Comparison of ENCODE assay signal across 15 mouse cellular contexts in genomic region chr5:22757261-22757660, GRCm38 (mm10). TPM values are rescaled to one million over a fixed set of nuclear protein-coding genes. Genes with fewer than 3 reads are reported as not detected.
DNase-seq lines count a peak whose midpoint lies in the region; ATAC-seq and TF ChIP-seq lines count a peak whose summit lies in the region.
"Had no signal": no experiment of that assay in that cellular context is flagged by ENCODE, and none has a peak within 500 bp of the region (broad histone marks: within the 10 kb centered on the region; RNA-seq: fewer than 3 reads in every experiment).

No protein-coding gene starts in this region.

- H3K4me2 ChIP-seq in intestine, postnatal 0 days (replicated peaks; ENCODE audit: low read depth): no peak overlapping the region
- H3K4me2 ChIP-seq in intestine, embryonic 15.5 days (replicated peaks): no peak overlapping the region
- no peak overlapping the region for H3K4me2 ChIP-seq in lung, postnatal 0 days (replicated peaks; ENCODE audit: low read depth, low read length)
- H3K4me2 ChIP-seq: limb, embryonic 15.5 days had no signal

- TF ChIP-seq CTCF in intestine, postnatal 0 days (IDR thresholded peaks at IDR 0.05; ENCODE audit: low read depth): peak; percentile 52
- peak; percentile 45 for TF ChIP-seq CTCF in lung, postnatal 0 days (IDR thresholded peaks at IDR 0.05)

- H3K9ac ChIP-seq in intestine, postnatal 0 days (ENCODE audit: low read depth, low read length): no peak overlapping the region
- no peak overlapping the region for H3K9ac ChIP-seq in intestine, embryonic 15.5 days
- no peak overlapping the region for H3K9ac ChIP-seq in lung, postnatal 0 days (replicated peaks; ENCODE audit: low read depth)
- H3K9ac ChIP-seq: limb, embryonic 15.5 days had no signal

- WGBS in intestine, postnatal 0 days: 32% methylated on average over 3 of the region's 3 CpGs
- 34% methylated on average over 3 of the region's 3 CpGs for WGBS in intestine, embryonic 15.5 days
- 24% methylated on average over 3 of the region's 3 CpGs for WGBS in lung, postnatal 0 days

- no peaks in the 10 kb centered on the region for H3K36me3 ChIP-seq in intestine, postnatal 0 days (ENCODE audit: control insufficient read depth, insufficient read depth)
- no peaks in the 10 kb centered on the region for H3K36me3 ChIP-seq in intestine, embryonic 15.5 days
- no peaks in the 10 kb centered on the region for H3K36me3 ChIP-seq in lung, postnatal 0 days (ENCODE audit: insufficient read depth, low read length)
- H3K36me3 ChIP-seq: limb, embryonic 15.5 days had no signal

- no peak for ATAC-seq in cerebellum, adult (ENCODE audit: insufficient number of reproducible peaks, low FRiP score, low TSS enrichment)
- ATAC-seq in intestine, postnatal 0 days: no peak
- ATAC-seq in intestine, embryonic 15.5 days: no peak
- no peak; the same call in 1 of the 2 replicates for ATAC-seq in lung, postnatal 0 days

- H3K4me1 ChIP-seq in intestine, postnatal 0 days (replicated peaks; ENCODE audit: control insufficient read depth, insufficient read depth, low read length): no peaks in the 10 kb centered on the region
- no peaks in the 10 kb centered on the region for H3K4me1 ChIP-seq in intestine, embryonic 15.5 days (replicated peaks)
- no peaks in the 10 kb centered on the region for H3K4me1 ChIP-seq in lung, postnatal 0 days (ENCODE audit: insufficient read depth, low read depth, low read length)
- H3K4me1 ChIP-seq: limb, embryonic 15.5 days had no signal

- peak; percentile 64 to 68 for DNase-seq in cerebellum, postnatal 10 days
- DNase-seq in lung, postnatal 0 days (ENCODE audit: low spot score): no peak
- no peak for DNase-seq in lung, postnatal 36 days
- peak; percentile 32 for DNase-seq in retina, postnatal 1 day
- DNase-seq in gastrocnemius, postnatal 25 days: no peak
- DNase-seq: gastrocnemius, adult 2 months; kidney, adult 9 months; layer of hippocampus, postnatal 36 days; spleen, adult 18-20 months had no signal

- no peaks in the 10 kb centered on the region for H3K9me3 ChIP-seq in intestine, postnatal 0 days (ENCODE audit: control insufficient read depth)
- H3K9me3 ChIP-seq in intestine, embryonic 15.5 days: no peaks in the 10 kb centered on the region
- no peaks in the 10 kb centered on the region for H3K9me3 ChIP-seq in lung, postnatal 0 days (ENCODE audit: low read length)
- H3K9me3 ChIP-seq: limb, embryonic 15.5 days had no signal

- H3K27ac ChIP-seq in intestine, postnatal 0 days (ENCODE audit: low read depth, low read length): no peak overlapping the region
- H3K27ac ChIP-seq in intestine, embryonic 15.5 days: no peak overlapping the region
- H3K27ac ChIP-seq in lung, postnatal 0 days (ENCODE audit: low read length): no peak overlapping the region
- H3K27ac ChIP-seq: gastrocnemius, adult 2 months; limb, embryonic 15.5 days had no signal

- no peak overlapping the region for H3K4me3 ChIP-seq in intestine, postnatal 0 days (ENCODE audit: low read depth, low read length)
- H3K4me3 ChIP-seq in intestine, embryonic 15.5 days (replicated peaks): no peak overlapping the region
- no peak overlapping the region for H3K4me3 ChIP-seq in lung, postnatal 0 days (ENCODE audit: low read depth, low read length)
- H3K4me3 ChIP-seq: gastrocnemius, adult 2 months; limb, embryonic 15.5 days had no signal

- no peak for TF ChIP-seq EP300 in lung, postnatal 0 days (IDR thresholded peaks at IDR 0.05)

- H3K27me3 ChIP-seq in intestine, postnatal 0 days (replicated peaks; ENCODE audit: control insufficient read depth, insufficient read depth, low read length): no peaks in the 10 kb centered on the region
- no peaks in the 10 kb centered on the region for H3K27me3 ChIP-seq in intestine, embryonic 15.5 days (replicated peaks)
- no peaks in the 10 kb centered on the region for H3K27me3 ChIP-seq in lung, postnatal 0 days (replicated peaks; ENCODE audit: insufficient read depth, low read length)
- H3K27me3 ChIP-seq: limb, embryonic 15.5 days had no signal

RNA-seq across cellular contexts. Expression of gene Lhfpl3, which starts 11.4 kb away (rescaled TPM):
- 0.05 and 0.09 TPM in 2 replicates for polyA plus RNA-seq in intestine, postnatal 0 days (2015; fragmentation: Nextera tagmentation; extraction: Ambion mirVana)
- polyA plus RNA-seq in intestine, embryonic 15.5 days (2015; fragmentation: Nextera tagmentation; extraction: Ambion mirVana): 0.13 and 0.33 TPM in 2 replicates
- polyA plus RNA-seq in lung, postnatal 0 days (2015; fragmentation: Nextera tagmentation; extraction: Ambion mirVana): 0.04 and 0.06 TPM in 2 replicates
- not detected for total RNA-seq in gastrocnemius, postnatal 25 days (2021)
- total RNA-seq: gastrocnemius, adult 2 months; MEL had no signal
- polyA plus RNA-seq: heart, embryonic 16.5 days had no signal

Comparison
In these comparisons a context has a peak if more than half of its experiments do, and no peak if none do; other contexts are left out.
1. DNase-seq: peak in cerebellum, postnatal 10 days (2 of 2) and retina, postnatal 1 day (single experiment); none in lung, postnatal 0 days (single experiment), lung, postnatal 36 days (single experiment) and gastrocnemius, postnatal 25 days (single experiment).